Mouse (Mus musculus) spleen, embryonic (tissue): ENCODE results near the gene Itsn1.

Experiments used
- CTCF ChIA-PET: fragments of 350-600 bp; sonication (Branson Sonifier 250); formaldehyde crosslinking; loops from one replicate; lab custom pipeline; 2022; lab: Charles Lee

Itsn1 gene

DNA sequence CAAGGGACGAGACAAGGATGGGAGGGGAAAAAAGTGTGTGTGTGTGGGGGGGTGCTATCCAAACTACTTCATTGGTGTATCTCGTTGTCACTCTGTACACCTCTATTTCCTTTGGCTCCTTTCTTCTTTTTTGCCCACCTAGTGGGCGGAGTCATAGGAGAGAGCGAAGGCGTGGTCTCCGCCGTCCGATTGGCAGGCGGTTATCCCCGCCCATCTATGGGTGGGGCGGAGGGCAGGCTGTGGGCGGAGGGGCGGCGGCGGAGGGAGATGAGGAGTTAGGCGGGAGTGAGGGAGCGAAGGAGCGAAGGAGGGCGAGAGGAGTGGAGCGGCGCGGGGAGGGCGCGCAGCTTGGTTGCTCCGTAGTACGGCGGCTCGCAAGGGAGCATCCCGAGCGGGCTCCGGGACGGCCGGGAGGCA, at the start of gene Itsn1:
Gene Itsn1 (plus strand): TSS at position 216 of the 417 bp plus-strand sequence.
- CTCF ChIA-PET: no interaction called here

DNA sequence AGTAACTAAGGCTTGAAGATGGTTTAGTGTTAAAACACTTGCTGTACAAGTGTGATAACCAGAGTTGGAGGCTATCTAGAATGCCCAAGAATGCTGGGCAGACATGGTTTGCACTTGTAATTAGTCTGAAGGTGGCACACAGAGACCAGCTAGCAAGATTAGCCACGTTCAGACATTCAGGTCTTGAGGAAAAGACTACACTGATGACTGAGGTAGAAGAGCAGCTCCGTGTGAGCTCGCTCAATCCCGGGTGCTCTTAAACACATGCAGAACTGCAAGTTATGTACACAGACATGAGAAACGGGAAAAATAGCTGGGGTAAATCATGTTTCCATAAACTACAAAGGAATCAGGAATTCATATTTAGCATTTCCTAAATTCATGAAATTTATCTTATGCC, 48.4 kb upstream of the Itsn1 start:
- CTCF ChIA-PET: no interaction called here

DNA sequence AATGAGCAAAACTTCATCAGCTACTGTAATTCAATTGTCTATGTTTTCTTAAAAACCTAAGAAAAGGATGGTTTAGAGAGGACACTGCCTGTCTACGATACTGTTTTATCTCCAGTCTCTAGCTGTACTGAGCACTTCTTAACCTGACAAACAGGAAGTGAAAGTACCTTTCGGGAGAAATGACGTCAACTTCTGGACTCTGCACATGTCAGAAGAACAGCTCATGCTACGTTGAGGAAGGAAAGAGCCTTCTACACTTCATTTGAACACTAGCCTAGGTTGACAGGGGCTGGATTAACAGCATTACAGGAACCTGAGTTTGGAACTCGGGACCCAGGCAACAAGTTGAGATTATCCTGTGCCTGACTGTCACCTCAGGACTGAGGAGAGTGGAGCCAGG, 43.6 kb upstream of the Itsn1 start:
- CTCF ChIA-PET: interaction anchor here (1.5 kb wide), 1 partner anchor 9 kb away, joined by 3 read pairs; no protein-coding TSS in a partner anchor

DNA sequence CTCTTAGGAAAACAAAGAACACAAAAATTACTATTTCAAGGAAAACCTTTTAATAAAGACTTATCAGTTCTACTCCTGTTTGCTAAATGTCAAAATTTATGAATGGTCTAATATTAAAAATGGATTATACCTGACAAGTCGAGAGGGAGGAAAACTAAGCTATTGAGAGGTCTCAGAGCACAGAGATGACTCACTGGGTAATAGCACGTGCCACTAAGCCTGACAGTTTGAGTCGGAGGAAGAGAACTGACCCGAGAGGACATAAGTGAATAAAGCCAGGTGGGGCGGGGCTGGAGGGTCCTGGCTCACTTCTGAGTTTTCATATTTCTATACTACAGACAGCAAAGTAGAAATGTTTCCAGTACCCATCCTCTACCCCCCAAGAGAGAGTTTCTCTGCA, 42.7 kb upstream of the Itsn1 start:
- CTCF ChIA-PET: no interaction called here

DNA sequence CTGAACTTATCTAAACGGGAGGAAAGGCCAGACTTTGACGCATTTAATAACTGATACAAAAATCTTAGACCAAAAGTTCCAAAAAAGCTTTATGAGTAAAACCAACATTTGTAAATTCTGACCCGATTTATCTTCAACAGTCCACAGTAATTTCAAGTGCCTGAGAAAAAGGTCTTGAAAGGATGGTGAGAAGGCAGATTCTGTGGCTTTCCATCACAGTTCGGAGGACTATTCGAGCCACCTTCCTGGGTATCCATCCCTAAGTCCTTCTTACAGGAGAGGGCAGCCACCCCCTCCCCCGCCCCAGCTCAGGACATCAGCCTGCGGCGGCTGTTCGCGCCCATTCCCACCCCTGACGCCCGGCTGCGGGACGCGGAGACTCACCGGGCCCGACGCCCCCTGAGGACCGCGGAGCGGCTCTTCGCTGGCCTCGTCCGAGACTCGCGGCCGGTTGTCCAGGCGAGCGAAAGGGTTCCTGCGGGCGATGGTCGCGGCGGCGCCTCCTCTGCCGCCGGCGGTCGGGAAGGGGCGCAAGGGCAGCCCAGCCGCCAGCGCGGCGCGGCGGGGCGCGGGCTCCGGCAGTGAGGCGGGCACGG, 41.0 kb upstream of the Itsn1 start:
- CTCF ChIA-PET: interaction anchor here (0.9 kb wide), 1 partner anchor 40 kb away, joined by 4 read pairs; no protein-coding TSS in a partner anchor

DNA sequence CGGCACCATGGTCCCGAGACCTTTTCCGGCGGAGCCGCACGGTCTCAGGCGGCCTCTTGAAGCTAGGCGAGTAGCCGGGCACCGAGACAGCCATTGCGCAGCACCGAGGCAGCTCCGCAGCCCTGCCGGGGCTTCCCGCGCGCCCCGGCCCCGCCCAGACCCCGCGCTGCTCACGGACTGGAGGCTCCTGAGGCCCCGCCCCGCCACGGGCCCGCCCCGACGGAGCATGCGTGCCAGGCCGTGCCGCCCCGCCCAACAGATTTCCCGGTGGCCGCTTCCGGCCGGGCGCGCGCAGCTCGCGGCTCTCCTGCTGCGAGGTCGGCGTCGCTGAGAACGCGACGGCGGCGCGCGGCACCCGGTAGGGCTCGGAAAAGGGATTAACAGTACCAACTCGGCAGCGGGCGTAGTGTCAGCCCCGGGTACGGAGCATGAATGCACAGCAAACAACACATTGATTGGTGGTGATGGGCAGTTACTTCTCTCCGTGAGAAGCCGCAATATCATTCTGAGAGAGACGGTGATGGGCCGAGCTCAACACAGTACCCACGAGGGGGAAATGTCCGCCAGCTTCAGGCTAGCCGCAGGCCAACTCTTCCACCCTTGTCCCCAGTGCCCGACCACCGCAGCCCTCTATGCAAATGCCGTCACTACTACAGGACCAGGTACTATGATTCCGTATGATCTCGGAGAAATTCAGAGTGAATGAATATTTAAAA, 40.3 kb upstream of the Itsn1 start, which contains the start of gene Donson:
Gene Donson (minus strand): TSS at position 152 of the 716 bp plus-strand sequence.
- CTCF ChIA-PET: interaction anchor here (0.6 kb wide), 1 partner anchor 44 kb away, joined by 6 read pairs; no protein-coding TSS in a partner anchor

DNA sequence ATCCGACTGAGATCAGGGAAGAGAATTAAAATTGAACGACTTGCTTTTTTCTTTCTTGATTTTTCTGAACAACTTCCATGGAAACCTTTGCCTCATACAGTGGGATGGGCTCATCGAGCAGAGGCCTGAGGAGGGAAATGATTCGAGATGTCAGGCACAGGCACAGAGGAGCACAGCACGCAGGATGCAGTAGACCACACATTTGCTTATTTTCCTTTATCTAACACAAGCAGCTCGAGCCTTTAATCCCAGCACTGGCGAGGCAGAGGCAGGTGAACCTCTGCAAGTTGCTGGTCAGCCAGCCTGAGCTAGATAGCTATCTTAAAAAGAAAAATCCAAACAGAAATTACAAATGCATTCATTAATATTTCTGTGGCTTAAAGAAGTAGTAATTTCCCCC, 39.3 kb upstream of the Itsn1 start:
- CTCF ChIA-PET: no interaction called here

DNA sequence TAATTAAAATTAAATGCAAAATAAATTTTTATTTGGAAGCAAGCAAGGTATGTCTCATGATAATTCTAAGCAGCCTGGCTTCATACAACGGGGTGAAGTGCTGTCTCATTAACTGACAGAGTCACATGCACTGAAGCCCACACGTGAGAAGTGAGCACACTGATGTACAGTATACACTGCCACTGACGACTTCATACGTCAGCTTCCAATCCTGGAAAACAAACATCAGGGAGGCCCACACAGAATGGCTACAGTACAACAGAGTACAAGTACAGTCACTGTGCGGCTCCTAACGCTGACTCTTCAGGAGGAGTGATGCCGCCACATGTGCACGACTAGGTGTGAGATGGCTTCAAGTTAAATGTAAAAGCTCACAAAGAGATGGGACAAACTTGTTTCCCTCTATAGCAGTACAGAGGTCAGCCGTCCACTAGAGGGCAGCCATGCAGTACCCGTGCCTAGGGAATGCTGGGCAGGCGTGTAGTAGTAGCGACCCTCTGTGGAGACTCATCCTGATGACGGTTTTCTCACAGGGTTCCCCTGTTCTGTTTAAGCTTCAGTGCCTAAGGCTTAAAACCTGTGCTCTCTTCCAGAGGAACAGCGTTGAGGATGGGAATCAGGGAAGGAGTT, 34.5 kb upstream of the Itsn1 start:
- CTCF ChIA-PET: interaction anchor here (0.8 kb wide), 1 partner anchor 9 kb away, joined by 3 read pairs; no protein-coding TSS in a partner anchor

DNA sequence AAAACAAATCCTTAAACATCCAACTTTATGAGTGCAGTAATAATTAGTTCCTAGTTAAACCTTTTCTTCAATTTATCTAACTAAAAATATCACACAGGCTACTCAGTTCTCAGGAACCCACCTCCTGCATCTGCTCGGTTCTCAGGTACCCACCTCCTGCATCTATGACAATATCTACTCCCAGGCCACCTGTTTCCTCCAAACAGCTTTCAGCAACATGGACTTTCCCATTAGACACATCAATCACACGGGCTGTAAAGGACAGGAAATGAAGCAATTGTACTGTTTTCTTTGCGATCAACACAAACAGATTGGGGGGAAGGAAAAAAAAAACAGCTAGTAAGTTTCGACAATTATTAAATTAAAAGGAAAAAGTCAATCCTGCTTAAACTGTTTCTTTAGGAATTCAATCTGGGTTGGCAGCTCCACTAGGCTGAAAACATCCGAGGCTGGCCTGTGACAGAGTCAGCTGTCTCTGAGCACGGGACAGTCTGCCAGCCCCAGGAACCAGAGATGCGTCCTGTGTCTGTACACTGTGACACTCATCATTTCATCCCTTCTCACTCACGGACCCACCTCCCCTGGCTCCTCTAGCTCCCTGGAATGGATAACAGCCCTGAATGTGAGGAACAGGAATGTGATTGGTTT, 33.8 kb upstream of the Itsn1 start:
- CTCF ChIA-PET: no interaction called here

DNA sequence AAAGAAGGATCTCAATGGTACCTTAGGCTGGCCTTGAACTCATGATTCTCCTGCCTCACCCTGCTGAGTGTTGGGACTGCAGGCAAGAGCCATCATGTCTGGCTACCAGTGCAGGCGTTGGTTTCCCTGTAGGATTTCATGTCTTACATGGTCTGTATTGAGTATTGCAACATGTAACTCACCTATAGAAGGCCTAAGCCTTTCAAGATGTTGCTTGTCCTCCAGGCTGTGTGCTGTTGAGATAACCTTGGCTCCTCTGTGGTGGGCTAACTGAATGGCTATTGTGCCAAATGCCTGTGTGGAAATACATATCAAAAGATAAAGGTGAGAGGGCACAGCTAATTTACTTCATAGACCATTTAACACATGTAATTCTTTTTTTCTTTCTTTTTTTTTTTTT, 30.1 kb upstream of the Itsn1 start:
- CTCF ChIA-PET: interaction anchor here (0.5 to 0.7 kb wide), 2 partner anchors 45 to 58 kb away, joined by 3 read pairs; no protein-coding TSS in a partner anchor

DNA sequence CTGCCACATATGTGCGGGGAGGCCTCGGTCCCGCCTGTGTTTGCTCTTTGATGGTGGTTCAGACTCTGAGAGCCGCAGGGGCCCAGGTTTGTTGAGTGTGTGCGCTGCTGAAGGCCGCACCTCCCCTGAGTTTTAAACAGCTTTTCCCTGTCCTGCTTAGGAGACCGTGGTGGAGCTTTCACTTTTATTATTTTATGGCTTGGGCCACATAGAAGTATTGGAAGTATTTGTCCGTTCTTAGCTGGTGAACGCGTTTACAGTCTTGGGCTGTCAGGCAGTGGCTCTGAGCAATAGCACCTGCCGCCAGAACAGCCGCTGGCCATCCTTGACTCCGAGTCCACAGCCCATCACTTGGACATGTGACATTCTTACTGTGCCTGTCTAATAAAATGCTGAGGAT, 27.2 kb upstream of the Itsn1 start:
- CTCF ChIA-PET: no interaction called here

DNA sequence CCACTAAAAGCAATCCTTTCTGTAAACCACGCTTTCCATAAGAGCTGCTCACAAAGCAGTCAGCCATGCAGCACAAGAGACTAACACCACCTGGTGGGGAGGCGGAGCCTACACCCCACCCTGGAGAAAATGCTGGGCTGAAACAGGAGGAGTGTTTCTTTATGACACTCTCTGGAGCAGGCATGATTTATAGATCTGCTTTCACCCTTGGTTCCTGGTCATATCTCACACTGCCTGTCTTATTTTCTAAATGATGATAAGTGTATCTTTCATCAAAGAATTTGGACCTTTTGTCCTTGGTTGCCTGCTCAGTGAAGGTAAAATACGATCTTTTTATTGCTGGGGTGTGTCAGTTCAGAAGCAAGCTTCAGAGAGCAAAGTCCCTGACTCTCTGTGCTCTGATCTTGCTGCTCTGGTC, 26.3 kb upstream of the Itsn1 start:
- CTCF ChIA-PET: interaction anchor here (0.6 kb wide), 1 partner anchor 122 kb away, joined by 4 read pairs; no protein-coding TSS in a partner anchor

DNA sequence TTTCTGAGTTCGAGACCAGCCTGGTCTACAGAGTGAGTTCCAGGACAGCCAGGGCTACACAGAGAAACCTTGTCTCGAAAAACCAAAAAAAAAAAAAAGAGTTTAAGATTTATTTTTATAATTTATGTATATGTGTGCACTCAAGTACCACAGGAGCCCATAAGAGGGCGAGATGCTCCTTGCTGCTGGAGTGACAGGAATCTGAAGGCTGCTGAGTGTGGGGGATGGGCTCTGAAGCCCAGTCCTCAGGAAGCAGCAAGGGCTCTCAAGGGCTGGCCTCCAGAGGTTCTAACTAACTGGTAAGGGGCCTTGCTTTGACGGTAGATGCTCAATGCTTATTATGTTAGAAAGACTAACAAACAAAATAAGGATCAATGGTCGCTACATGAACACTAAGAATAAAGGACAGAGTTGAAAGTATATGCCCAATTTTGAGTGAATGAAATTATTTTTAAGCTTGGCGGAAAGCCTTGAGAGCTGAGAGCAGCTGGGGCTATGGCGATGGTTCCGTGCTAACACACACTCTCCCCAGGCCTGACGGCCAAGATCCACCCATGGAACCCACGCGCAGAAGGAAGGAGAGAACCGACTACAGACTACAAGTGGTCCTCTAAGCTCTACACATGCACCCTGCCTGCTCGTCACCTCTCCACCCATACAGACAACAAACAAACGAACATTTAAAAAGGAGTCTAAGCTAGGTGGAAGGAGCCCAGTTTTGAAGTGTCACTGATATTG, 24.3 kb upstream of the Itsn1 start:
- CTCF ChIA-PET: no interaction called here

DNA sequence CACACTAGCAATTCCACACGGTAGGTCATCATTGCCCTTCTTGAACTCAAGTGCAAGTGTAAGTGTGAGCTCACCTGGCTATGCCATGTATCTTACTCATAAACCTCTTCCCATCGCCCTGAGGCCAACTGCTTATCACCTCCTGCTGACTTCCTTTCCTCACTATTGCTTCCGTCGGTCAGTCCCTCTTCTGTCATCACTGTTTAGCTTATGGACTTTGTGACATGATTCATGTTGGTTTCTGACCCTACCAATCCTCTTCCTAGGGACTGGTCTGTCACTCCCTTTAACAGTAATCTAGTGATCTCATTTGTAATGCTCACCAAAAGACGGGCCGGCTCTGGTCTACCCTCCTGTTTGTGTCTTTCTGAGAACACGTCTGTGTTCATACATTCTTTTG, 18.8 kb upstream of the Itsn1 start:
- CTCF ChIA-PET: no interaction called here

DNA sequence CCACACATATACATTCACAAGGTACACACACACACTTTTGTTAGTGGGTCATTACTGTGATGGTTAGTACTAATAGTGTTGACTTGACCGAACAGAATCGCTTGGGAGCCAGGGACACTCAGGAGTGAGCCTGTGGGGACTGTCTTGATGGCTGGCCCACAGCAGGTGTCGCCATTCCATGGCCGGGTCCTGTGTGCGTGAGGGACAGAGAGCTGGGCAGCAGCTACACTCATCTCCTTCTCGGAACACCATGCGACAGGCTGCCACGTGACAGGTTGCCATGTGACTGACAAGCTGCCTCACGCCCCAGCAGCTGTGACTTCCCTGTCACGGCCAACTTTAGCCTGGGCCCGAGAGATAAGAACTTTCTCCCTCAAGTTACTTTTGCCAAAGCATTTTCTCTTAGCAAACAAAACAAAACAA, 12.1 kb upstream of the Itsn1 start:
- CTCF ChIA-PET: no interaction called here

DNA sequence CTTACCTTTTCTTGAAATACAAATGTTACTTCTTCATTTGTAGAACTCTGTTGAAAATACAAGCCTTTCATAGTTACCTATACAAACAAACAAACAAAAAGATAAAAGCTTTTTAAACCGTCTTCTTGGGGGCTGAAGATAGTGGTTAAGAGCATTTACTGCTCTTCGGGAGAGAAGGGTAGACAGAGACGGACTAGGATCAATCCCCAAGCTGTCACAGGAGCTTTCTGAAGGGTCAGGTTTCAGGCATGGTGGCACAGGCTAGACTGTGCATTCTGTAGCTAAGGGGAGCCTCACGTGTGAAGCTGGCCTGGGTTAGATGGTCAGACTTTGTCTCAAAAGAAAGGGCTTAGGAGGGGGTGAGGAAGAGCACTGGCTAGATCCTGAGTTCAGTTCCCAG, 11.7 kb upstream of the Itsn1 start:
- CTCF ChIA-PET: no interaction called here

DNA sequence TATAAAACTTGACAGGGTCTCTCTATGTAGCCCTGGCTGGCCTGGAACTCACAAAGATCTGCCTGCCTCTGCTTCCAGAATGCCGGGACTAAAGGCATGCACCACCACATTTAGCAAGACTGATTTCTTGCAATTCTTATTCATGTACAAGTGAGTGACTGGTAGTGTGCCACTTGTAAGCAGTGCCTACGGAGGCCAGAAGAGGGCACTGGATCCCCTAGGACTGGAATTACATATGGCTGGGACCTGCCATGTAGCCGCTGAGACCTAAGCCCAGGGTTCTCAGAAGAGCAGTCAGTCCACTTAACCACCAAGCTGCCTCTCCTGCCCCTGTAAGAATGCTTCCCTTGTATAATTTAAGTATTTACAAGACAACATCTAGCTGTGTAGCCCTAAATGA, 4.8 kb upstream of the Itsn1 start:
- CTCF ChIA-PET: interaction anchor here (0.6 to 1.0 kb wide), 2 partner anchors 129 to 161 kb away, joined by 3 read pairs; no protein-coding TSS in a partner anchor

DNA sequence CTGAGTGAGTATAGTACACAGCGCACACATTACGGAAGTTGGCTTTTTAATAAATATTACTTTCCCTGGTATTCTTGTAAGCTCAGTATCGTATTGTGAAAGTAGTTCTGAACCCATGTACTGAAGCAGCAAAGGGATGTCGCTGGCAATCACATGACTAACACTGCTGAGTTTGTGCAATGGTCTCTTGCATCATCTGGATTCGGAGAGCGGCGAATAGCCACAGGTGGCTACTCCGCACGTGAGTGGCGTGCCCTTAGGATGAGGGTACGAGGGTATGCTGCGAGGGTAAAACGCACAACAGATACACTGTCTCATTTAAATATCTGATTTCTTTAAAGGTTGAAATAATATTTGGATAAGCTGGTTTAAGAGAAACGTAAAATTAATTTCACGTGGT, 1.6 kb upstream of the Itsn1 start:
- CTCF ChIA-PET: no interaction called here

DNA sequence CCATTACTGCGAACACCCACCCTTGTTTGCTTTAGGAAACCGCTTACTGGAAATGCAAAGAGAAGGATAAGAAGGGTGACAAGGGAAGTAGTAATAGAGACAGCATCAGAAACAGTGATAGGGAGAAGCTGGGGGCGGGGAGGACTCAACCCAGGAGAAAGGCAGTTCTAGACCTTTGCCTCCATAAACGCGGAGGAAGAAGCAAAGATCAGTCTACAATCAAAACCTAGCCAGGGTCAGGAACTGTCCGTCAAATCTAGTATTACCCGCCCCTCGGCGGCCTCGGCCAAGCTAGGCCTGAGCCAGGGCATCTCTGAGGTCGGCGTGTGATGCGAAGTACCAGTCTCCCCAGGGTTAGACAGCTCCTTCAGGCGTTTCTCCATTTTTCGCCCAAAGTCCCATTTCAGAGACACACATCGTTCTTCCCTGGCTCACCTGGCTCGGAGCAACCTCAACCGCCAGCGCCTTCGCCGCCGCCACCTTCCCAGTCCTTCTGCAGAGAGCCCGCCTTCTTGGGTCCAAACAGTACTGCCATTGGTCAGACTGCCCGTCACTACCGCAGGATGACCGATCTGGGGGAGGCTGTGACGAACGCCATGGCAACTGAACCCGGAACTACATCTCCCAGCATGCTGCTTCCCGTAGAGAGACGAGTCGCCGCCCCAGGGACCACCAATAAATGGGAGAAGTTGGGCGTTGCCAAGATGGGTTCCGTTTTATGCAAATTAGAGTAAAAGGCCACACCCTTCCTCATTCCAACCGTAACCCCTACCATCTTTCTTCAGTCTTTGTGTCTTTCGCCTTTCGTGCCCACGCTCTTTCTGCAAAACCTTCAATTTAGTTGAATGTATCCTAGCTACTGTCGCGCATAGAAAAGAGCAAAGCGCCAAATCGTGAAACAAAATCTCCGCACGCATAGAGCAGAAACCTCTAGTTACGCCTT, 687 bp upstream of the Itsn1 start, which contains the start of gene Cryzl1:
Gene Cryzl1 (minus strand): TSS at position 853 of the 943 bp plus-strand sequence.
- CTCF ChIA-PET: interaction anchor here (0.5 kb wide), 1 partner anchor 97 kb away, joined by 3 read pairs; no protein-coding TSS in a partner anchor
